ENCODE assay signal across 29 mouse cellular contexts in the genomic region with DNA sequence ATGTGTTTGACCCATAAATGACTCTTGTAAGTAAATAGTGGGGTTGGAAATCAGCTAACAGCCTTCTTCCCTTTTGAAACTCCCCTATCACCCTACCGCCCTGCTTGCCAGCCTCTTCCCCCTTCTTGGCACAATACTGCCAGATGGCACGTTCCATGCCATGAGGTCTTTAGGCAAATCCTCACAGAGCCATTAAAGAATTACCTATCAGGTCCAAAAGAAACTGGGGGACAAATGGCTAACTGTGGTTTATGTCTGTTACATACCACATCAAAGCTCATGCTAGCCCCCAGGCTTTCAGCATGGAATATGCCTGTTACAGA. TPM values are rescaled to one million over a fixed set of nuclear protein-coding genes. Genes with fewer than 3 reads are reported as not detected.
DNase-seq lines count a peak whose midpoint lies in the region; ATAC-seq and TF ChIP-seq lines count a peak whose summit lies in the region.
"Had no signal": no experiment of that assay in that cellular context is flagged by ENCODE, and none has a peak within 500 bp of the region (broad histone marks: within the 10 kb centered on the region; RNA-seq: fewer than 3 reads in every experiment).

No protein-coding gene starts in this region.

- no peaks in the 10 kb centered on the region for H3K9me3 ChIP-seq in liver, embryonic 13.5 days (replicated peaks)
- H3K9me3 ChIP-seq: embryonic facial prominence, embryonic 10.5 days; forebrain, embryonic 10.5 days; G1E; heart, embryonic 13.5 days; hindbrain, embryonic 12.5 days; midbrain, embryonic 15.5 days; stomach, embryonic 15.5 days had no signal

- TF ChIP-seq CTCF in small intestine, adult 2 months (IDR thresholded peaks at IDR 0.05; ENCODE audit: extremely low read depth, insufficient read length, insufficient replicate concordance, low read depth, low read length): no peak

- TF ChIP-seq POLR2A in small intestine, adult 2 months (IDR thresholded peaks at IDR 0.05; ENCODE audit: low read depth, low read length): no peak

- ATAC-seq in granulocyte monocyte progenitor cell, adult 5-6 weeks (replicated peaks; ENCODE audit: poor library complexity, severe bottlenecking): peak; percentile 42; the same call in 1 of the 2 replicates
- ATAC-seq in liver, embryonic 13.5 days (ENCODE audit: low read depth): no peak
- ATAC-seq: forebrain, embryonic 16.5 days; midbrain, embryonic 15.5 days; Patski had no signal

- H3K27me3 ChIP-seq in liver, embryonic 13.5 days: no peaks in the 10 kb centered on the region
- H3K27me3 ChIP-seq in small intestine, adult 2 months (ENCODE audit: control insufficient read depth, insufficient read depth, low read length): no peaks in the 10 kb centered on the region
- H3K27me3 ChIP-seq: hindbrain, embryonic 12.5 days; midbrain, embryonic 15.5 days; stomach, embryonic 15.5 days had no signal

- H3K4me3 ChIP-seq in liver, embryonic 13.5 days (replicated peaks): no peak overlapping the region
- H3K4me3 ChIP-seq in small intestine, adult 2 months (ENCODE audit: low read depth, low read length): no peak overlapping the region
- H3K4me3 ChIP-seq: embryonic facial prominence, embryonic 10.5 days; forebrain, embryonic 10.5 days; heart, embryonic 13.5 days; hindbrain, embryonic 12.5 days; layer of hippocampus, adult 2 months; midbrain, embryonic 15.5 days; stomach, embryonic 15.5 days had no signal

- H3K27ac ChIP-seq in liver, embryonic 13.5 days: peak overlapping the region; percentile 76
- peak overlapping the region; percentile 76 for H3K27ac ChIP-seq in small intestine, adult 2 months (ENCODE audit: insufficient read depth, low read depth, low read length)
- H3K27ac ChIP-seq: embryonic facial prominence, embryonic 10.5 days; forebrain, embryonic 10.5 days; heart, embryonic 13.5 days; hindbrain, embryonic 12.5 days; layer of hippocampus, adult 2 months; midbrain, embryonic 15.5 days had no signal

- H3K4me2 ChIP-seq in liver, embryonic 13.5 days: no peak overlapping the region
- H3K4me2 ChIP-seq: heart, embryonic 13.5 days; hindbrain, embryonic 12.5 days; midbrain, embryonic 15.5 days; stomach, embryonic 15.5 days had no signal

- no peaks in the 10 kb centered on the region for H3K36me3 ChIP-seq in liver, embryonic 13.5 days
- H3K36me3 ChIP-seq in small intestine, adult 2 months (ENCODE audit: control insufficient read depth, insufficient read depth, low read length): no peaks in the 10 kb centered on the region
- H3K36me3 ChIP-seq: embryonic facial prominence, embryonic 10.5 days; forebrain, embryonic 10.5 days; G1E; heart, embryonic 13.5 days; hindbrain, embryonic 12.5 days; midbrain, embryonic 15.5 days; stomach, embryonic 15.5 days had no signal

- 73% methylated on average over 2 of the region's 2 CpGs for WGBS in liver, embryonic 13.5 days (ENCODE audit: insufficient replicate concordance)
- 21% methylated on average over 2 of the region's 2 CpGs for WGBS in small intestine, adult 2 months

- 0 out of 2 replicates have a peak, but pooled peaks cover 5% of the 10 kb centered on the region for H3K4me1 ChIP-seq in liver, embryonic 13.5 days (replicated peaks)
- peaks cover 53% of the 10 kb centered on the region for H3K4me1 ChIP-seq in small intestine, adult 2 months (ENCODE audit: control insufficient read depth, insufficient read depth, insufficient read length, low read length)
- H3K4me1 ChIP-seq: embryonic facial prominence, embryonic 10.5 days; forebrain, embryonic 10.5 days; heart, embryonic 13.5 days; hindbrain, embryonic 12.5 days; midbrain, embryonic 15.5 days; stomach, embryonic 15.5 days had no signal

- H3K9ac ChIP-seq in liver, embryonic 13.5 days: no peak overlapping the region
- H3K9ac ChIP-seq: heart, embryonic 13.5 days; hindbrain, embryonic 12.5 days; midbrain, embryonic 15.5 days; stomach, embryonic 15.5 days had no signal

- peak; percentile 18 to 50 for DNase-seq in lung, adult 18-20 months
- DNase-seq in lung, postnatal 10 days: no peak
- no peak for DNase-seq in liver, embryonic 13.5 days
- DNase-seq in natural killer cell, adult 2 months (ENCODE audit: low spot score in 2 of 2): no peak
- DNase-seq in layer of hippocampus, postnatal 10 days (ENCODE audit: low spot score in 2 of 2): no peak
- no peak for DNase-seq in frontal cortex, postnatal 36 days (ENCODE audit: low spot score in 2 of 2)
- DNase-seq: adrenal gland, postnatal 14 days; cerebellum, adult 9-11 months; gastrocnemius, postnatal 14 days; heart, postnatal 14 days; layer of hippocampus, postnatal 36 days; right cerebral cortex, adult 18-20 months; thymus, adult 2 months had no signal

RNA-seq across cellular contexts. Expression of a gene that starts 5.4 kb away (rescaled TPM):
- not detected in 2 replicates for total RNA-seq in granulocyte monocyte progenitor cell, adult 5-6 weeks (2014; fragmentation: Nextera tagmentation)
- total RNA-seq in granulocyte monocyte progenitor cell, adult 5-6 weeks (2017): not detected in 2 replicates
- 0.13 and 0.21 TPM in 2 replicates for polyA plus RNA-seq in liver, embryonic 13.5 days (2015; fragmentation: Nextera tagmentation; extraction: Ambion mirVana)
- 747 and 1,110 TPM in 2 replicates for polyA plus RNA-seq in small intestine, adult 2 months (2012; rRNA removed)
- total RNA-seq in layer of hippocampus, postnatal 10 days (2021): not detected
- total RNA-seq: gastrocnemius, postnatal 14 days; layer of hippocampus, adult 2 months; layer of hippocampus, postnatal 36 days had no signal
- polyA plus RNA-seq: cortical plate, adult 2 months; embryonic facial prominence, embryonic 10.5 days; forebrain, embryonic 10.5 days; forebrain, embryonic 16.5 days; G1E; heart, embryonic 13.5 days; hindbrain, embryonic 12.5 days; limb, embryonic 11.5 days; midbrain, embryonic 15.5 days; neural tube, embryonic 14.5 days; Patski had no signal

RNA-seq across cellular contexts. Expression of a gene that starts 20.4 kb away (rescaled TPM):
- total RNA-seq in granulocyte monocyte progenitor cell, adult 5-6 weeks (2014; fragmentation: Nextera tagmentation): not detected in 2 replicates
- not detected in 2 replicates for total RNA-seq in granulocyte monocyte progenitor cell, adult 5-6 weeks (2017)
- not detected in 2 replicates for polyA plus RNA-seq in liver, embryonic 13.5 days (2015; fragmentation: Nextera tagmentation; extraction: Ambion mirVana)
- polyA plus RNA-seq in small intestine, adult 2 months (2012; rRNA removed): 0.74 and 1.6 TPM in 2 replicates
- not detected for total RNA-seq in layer of hippocampus, postnatal 10 days (2021)
- total RNA-seq: adrenal gland, postnatal 14 days; G1E; gastrocnemius, postnatal 14 days; layer of hippocampus, adult 2 months; layer of hippocampus, postnatal 36 days; left cerebral cortex, postnatal 10 days had no signal
- polyA plus RNA-seq: cortical plate, adult 2 months; embryonic facial prominence, embryonic 10.5 days; forebrain, embryonic 10.5 days; forebrain, embryonic 16.5 days; G1E; heart, embryonic 13.5 days; hindbrain, embryonic 12.5 days; limb, embryonic 11.5 days; midbrain, embryonic 15.5 days; neural tube, embryonic 14.5 days had no signal

RNA-seq across cellular contexts. Expression of a gene that starts 44.4 kb away (rescaled TPM):
- not detected in 2 replicates for total RNA-seq in granulocyte monocyte progenitor cell, adult 5-6 weeks (2014; fragmentation: Nextera tagmentation)
- total RNA-seq in granulocyte monocyte progenitor cell, adult 5-6 weeks (2017): not detected in 2 replicates
- polyA plus RNA-seq in liver, embryonic 13.5 days (2015; fragmentation: Nextera tagmentation; extraction: Ambion mirVana): not detected in 2 replicates
- 10.4 and 10.7 TPM in 2 replicates for polyA plus RNA-seq in small intestine, adult 2 months (2012; rRNA removed)
- not detected for total RNA-seq in layer of hippocampus, postnatal 10 days (2021)
- total RNA-seq: G1E; gastrocnemius, postnatal 14 days; layer of hippocampus, postnatal 36 days had no signal
- polyA plus RNA-seq: embryonic facial prominence, embryonic 10.5 days; forebrain, embryonic 10.5 days; forebrain, embryonic 16.5 days; G1E; hindbrain, embryonic 12.5 days; Patski had no signal

Comparison
In these comparisons a context has a peak if more than half of its experiments do, and no peak if none do; other contexts are left out.
1. DNase-seq: peak in lung, adult 18-20 months (2 of 2); none in lung, postnatal 10 days (single experiment), liver, embryonic 13.5 days (single experiment), natural killer cell, adult 2 months (0 of 2), layer of hippocampus, postnatal 10 days (0 of 2) and frontal cortex, postnatal 36 days (0 of 2).